Mouse (Mus musculus) megakaryocyte-erythroid progenitor cell, adult 5-6 weeks (primary cell): ENCODE measurements around the gene Trappc3. TPM values are rescaled to one million over a fixed set of nuclear protein-coding genes. Genes with fewer than 3 reads are reported as not detected.

ENCODE experiments used
- ATAC-seq: replicated peaks from 2 replicates; pipeline ENCODE4 v1.8.0; 2016; ENCODE audit warnings: mild to moderate bottlenecking, inconsistent platforms; ENCODE audit not compliant: severe bottlenecking, poor library complexity, low FRiP score, low TSS enrichment
- total RNA-seq, 2 experiments: library from RNA; stranded (forward) in 1 of 2; stranded (reverse) in 1 of 2; fragments of 200-1000, 215-1000 nt in 1 of 2; fragments of >200 nt in 1 of 2; fragmentation: Nextera tagmentation in 1 of 2; gene quantifications; 2 replicates each; pipeline ENCODE4 v1.2.3; 2014 to 2017

The Trappc3 gene
- total RNA-seq, 2 experiments from 2014 or later: 40.1 to 55.9 TPM

DNA sequence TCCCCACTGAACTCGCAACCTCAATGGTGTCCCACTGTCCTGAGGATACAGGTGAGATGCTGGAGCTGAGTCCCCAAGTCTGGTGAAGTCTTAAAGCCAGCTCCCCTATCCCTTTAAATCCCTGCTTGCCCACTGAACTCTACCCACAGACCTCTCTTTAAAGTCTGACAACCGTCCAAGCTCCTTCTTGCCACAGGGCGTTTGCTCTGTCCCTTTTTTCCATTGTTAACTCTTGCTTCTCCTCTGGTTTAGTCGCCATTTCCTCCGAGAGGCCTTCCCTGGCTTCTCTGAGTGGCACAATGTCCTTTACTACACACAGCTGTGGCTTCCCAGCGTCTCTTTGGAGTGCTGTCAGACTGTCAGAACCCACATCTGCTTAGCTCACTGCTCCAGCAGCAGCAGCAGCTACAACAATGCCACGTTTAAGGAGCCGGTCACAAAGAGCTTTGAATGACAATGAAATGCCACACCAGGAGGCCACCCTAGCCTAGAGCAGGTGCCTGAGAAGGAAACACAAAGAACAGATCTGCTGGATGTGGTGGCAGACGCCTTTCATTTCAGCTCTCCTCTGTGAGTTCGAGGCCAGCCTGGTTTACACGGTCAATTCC lies 13.8 kb upstream of the Trappc3 start:
- no peak for ATAC-seq

DNA sequence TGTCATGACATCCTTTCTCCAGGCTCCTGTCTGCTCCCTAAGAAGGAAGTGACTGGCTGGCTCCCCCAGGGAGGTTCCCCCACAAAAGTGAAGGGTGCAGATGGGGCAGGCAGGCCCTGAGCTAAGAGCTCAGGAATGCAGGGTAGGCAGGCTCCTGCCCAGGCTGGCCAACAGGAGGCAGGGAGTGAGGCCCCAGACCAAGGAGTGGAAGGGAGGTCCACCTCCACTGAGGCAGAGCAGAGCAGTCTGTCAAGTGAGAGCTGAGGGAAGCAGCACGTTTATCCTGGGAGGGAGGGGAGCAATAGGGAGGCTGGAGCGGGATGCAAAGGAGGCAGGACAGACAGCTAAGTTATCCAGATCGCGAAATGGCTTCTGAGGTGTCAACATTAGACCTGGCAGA lies 11.5 kb upstream of the Trappc3 start:
- ATAC-seq: no peak

DNA sequence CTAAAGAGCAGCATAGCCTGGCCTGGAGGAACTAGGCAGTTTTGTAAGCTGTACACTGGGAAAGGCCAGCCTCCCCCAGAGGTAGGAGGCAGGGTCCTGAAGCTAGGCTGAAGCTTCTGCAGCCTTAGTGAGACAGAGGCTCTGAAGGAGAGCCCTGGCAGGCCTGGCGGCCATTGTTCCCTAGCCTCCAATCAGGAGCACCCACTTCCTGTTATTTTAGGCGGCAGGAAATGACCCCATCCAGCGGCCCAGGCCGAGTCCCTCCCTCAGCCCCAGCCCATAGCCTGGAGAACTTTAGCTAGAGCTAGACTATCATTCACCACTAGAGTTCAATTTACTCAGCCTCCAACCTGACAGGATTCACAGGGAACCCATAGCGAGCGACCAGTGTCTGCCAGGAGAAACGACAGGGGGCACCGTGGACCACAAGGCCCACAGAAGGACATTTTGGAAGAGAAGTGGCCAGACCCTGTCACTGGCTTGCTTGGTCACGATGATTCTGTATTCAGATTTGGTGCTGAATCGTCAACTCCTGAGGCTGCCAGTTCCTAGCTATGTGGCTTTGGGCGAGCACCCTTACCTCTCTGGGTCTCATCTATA lies 10.4 kb upstream of the Trappc3 start:
- no peak for ATAC-seq

DNA sequence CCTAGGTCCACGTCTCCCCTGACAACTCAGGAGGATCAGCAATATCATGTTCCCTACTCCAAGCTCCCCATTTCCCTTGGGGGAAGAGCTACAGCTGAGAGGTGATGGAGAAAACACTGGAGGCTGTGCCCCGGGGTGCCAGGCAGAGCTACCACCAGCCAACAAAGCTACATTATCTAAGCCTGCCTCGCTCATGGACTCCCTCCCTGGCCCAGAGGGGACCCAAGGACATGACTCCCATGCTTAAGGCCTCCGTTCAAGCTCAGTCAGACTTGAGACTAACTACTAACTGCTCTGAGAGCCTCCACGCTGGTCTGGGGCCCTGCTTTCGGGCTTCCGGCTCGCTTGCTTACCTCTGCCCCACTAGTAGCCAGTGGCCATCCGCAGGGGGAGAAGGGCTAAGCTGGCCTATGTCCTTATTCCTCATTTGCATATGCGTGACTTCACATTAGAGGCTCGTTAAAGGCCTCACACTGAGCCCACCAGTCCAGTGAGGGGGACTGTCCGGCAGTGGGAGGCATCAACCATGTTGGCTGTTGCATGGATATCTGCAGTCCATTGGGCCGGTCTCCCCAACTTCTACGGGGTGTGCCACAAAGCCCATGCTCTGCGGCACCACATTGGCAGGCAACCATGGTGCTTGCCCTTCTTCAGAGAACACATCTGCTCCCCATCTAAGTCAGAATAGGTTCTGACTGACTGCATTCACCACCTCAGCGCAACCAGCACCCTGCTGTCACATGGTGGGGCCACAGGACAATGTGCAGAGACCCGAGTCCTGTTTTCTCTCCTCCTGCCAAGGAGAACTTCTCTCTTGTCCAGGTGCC lies 9.5 kb upstream of the Trappc3 start:
- ATAC-seq: no peak

DNA sequence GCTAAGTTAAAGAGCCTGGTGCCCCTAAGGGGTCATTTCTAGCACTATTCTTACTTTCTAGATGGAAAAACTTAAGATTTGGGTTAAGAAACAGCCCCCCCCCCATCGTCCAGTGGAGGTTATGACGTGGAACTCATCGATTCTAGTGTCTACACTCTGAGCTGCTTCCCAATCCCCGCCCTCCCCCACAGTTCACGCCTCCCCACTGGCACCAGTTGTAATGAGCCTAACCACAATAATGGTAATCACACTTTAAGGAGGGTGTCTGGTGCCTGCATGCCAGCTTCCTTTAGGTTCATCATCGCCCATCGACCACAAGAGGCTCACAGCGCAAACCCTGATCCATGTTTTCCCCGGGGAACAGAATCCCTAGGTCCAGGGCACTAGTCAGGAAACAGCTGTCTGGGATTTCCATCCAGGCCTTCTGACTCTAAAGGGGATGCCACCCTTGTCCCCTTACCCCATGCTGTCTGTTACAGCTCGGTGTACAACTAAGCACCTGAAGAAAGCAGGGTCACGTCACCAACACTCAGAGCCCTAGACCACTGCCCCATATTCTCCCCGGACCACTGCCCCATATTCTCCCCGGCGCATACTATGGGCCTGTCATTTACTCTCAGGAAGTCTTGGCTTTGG lies 8.4 kb upstream of the Trappc3 start:
- peak; percentile 26; the same call in 1 of the 2 replicates for ATAC-seq

DNA sequence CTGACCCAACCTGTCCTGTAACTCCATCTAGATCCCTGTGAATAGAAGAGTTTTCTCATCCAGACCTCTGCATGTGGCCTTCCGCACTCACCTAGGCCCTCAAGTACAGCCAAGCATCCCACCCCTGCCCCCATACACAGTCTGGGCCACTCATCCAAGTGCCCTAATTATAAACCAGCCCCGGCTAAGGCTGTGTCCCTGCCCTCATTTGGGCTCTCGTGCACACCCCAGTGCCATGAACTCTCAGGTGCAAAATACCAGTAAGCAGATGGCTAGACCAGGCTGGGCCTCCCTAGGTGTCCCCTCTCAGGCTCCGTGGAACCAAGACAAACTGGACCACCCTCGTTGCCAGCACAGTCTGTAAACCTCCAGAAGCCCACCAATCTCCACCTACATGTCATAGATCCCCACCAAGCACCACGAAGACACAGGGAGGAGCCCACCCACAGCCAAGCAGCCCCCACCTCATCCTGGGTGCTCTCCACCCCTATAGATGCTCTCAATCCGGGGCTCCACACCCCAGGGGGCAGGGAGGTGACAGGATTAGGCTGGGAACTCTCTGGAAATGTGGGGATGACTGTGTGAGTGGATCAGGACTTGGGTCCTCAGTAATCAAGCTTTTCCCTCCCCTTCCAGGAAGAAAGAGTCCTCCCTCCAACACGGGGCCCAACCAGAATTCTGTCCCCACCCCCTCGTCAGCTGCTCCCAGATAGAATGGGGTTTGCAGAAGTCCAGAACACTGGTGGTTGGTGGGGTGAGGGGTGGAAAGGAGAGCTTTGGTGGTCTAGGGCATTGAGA lies 7.6 kb upstream of the Trappc3 start:
- no peak for ATAC-seq

DNA sequence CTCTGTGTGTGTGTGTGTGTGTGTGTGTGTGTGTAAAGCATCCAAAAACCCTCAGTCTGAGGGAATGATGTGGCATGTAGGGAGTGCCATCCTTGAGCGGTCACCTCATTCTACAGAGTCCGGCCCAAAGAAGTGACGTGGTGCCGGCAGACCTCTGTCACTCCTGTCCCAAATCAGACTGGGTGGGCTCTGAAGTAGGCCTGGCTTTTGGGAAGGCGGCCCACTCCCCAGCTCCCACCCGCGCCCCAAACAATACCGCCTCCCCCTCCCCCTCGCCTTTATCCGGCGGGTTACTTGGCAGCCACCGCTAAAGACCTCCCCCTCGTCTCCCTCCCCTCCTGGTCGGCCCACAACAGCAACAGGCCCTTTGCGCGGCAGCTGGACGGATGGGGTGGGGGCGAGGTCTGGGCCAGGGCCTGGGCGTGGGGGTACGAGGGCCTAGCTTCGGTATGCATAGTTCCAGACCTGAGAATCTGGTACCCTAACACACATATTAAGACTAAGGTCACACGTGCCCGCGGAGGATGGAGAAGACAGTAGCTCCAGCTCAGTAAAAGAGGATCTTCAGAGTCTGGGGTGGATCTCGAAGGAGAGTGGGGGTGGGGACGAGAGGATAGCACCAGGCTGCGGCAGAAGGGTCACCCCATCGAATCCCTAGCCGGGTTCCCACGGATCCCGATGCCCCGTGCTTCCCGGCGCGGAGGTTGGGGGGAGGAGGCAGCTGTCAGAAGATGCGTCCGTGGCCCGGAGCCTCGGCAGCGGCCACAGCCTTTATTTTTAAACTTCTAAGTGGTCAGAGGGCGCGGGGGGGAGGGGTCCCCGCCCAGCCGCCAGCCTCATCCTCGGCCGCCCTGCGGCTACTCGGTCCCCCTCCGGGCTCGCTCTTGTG lies 6.8 kb upstream of the Trappc3 start:
- no peak for ATAC-seq

DNA sequence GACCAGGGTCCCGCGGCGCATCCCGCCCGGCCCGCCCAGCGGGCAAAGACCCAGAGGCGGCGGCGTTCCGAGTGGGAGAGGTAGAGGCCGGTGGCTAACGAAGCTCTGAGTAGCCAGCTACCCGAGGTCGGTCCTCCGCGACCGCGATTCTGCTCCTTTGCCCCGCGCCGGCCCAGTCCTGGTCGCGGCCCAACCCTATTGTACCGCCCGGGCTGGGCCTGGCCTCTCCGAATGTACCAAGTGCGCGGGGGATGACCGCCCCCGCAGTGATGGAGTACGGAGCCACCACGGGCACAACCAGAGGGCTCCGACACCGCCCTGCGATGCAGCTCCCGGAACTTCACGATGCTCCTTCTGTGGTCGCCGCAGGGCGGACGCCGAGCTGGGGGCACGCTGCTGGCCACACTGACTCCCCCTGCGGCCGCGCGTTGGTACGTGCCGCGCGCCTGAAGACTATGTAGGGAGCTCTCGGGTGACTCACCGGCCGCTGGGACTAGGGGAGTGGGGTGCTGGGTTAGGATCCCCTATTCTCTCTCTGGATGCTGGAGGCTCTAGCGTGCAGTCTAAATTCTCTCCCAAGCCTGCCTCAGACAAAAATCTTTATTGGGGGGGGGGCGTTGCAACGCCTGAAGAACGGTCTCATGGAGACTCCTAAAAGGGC lies 5.9 kb upstream of the Trappc3 start, which contains the start of gene Map7d1:
Gene Map7d1, minus strand, starts transcription at position 213 of the 661 bp plus-strand sequence.
- peak; percentile 61 for ATAC-seq

DNA sequence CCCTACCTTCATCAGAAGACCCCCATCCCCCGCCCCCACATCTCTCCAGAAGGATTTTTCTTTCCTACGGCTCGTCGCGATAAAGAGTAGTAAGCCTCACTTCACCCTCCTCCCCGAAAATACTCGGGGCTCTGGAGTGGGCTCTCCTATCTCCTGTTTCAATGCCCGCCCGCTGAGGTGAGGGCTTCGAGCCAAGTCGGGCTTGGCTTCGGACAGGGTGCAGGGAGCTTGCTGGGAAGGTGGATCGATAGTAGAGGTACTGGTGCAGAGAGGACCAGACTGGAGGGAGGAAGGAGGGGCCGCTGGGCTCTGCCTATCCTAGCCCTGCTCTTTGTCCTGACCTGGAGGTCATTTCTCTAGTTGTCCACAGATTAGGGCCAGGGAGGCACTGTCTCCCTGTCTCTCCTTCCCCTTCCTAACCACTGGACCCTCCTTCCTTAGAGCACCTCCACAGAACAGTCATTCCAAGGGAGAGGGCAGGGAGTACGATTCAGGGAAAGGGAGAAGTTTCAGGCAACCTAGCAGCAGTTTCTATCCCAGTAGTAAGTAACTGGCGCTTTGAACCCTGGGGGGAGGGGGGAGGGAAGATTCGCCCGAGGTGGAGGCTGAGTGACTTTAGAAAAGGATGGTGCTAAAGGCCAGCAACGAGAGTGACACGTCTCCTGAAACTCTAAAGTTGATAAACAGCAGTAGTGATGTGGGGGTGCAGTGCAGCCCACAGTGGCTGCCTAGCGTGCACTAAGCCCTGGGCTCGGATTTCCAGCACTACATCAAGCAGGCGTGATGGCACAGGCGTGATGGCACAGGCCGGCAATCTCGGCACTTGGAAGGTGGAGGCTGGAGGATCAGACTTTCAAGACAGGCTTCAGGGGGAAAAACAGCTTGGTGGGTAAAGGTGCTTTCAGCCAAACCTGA lies 4.9 kb upstream of the Trappc3 start:
- ATAC-seq: 0 out of 2 replicates have a peak, but pooled peaks have one; percentile 11

DNA sequence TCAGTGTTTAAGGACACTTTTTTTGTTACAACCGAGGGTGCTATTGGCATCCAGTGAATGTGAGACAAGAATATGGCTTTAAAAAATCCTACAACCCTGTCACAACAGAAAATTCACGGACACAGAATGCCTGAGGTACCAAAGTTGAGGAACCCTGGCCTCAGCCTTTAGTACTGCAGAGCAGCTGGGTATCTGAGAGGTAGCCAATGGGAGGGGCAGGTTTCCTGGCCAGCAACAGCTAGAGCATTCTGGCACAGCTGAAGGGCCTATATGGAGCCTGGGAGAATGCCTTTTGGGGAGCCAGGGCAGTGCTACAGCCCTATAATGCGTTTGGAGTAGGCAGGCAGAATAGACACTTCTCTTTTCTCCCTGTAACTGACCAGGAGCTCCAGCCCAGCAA lies 3.1 kb upstream of the Trappc3 start:
- no peak for ATAC-seq

DNA sequence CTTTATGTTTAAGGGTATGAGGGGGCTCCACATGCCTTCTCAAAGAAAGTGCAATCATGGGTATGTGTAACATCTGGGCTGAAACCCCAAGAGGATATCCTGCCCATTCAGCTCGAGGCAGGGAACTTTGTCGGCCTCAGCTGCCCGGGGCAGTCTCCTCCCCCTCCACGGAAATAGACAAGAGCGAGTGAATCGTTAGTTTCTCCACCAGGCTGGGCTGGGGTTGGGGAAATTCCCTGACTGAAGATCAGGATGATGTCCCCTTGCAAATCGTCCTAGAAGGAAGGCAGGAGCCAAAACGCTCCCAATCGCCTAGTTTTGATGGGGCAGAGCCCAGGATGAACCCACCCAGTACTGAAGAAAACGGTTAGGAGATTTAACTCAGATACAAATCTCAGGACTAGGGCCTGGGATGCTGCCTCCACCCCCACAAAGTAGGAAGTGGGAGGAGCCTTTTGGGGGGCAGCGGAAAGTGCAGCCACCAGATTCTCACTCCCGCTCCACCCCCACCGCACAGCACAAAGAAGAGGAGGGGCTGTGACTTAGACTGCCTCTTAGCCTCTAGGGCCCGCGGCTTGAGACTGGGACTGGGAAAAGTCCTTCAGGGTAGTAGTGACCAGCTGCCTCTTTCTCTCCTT lies 2.5 kb upstream of the Trappc3 start:
- ATAC-seq: no peak

DNA sequence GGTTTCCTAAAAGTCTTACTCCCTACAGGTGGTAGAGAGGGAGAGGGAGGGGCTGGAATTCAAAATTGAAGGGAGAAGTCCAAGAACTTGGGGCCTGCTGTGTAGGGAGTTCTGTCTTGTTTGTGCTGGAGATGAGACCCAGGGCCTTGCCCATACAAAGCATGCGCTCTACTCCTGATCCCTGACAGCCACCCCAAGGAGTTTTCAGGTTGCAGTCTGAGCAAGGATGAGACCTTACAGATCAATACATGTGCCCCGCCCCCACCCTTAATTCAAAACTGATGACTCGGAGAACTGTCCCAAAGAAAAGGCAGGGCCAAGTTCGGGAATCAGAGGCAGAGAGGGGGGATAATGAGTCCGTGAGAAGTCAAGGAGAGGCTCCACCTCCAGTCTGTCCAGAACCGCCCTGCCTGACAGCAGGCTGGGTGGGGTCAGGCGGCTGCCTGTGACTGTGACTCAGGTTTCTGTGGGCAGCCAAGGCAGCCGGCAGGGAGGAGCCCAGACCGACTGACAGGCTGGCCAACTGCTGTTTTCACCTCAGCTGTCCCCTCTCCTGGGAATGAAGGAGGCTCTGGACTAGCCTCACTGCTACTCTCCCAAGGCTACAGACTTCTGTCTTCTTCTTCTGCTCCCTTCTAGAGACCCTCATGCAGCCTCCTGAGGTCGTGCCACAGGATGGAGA lies 1.5 kb upstream of the Trappc3 start:
- ATAC-seq: peak; percentile 62

DNA sequence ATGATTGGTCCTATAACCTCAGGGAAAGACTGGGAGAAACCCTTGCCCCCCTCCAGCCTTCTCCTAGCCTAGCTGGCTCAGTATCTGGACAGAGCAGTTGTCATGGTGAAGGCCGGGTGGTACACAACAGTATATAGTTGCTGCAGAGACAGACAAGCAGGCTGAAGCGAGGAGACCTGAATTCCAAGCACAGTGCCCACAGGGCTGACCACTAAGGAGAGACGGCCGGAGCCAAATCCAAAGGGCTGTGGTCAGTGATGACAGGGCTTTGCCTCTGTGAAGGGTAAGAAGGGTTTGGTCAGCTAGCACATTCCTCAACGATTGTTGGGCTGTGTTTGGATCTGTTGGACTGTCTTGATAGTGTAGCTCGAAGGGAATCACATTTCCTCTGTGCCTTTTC lies 859 bp upstream of the Trappc3 start:
- ATAC-seq: no peak

DNA sequence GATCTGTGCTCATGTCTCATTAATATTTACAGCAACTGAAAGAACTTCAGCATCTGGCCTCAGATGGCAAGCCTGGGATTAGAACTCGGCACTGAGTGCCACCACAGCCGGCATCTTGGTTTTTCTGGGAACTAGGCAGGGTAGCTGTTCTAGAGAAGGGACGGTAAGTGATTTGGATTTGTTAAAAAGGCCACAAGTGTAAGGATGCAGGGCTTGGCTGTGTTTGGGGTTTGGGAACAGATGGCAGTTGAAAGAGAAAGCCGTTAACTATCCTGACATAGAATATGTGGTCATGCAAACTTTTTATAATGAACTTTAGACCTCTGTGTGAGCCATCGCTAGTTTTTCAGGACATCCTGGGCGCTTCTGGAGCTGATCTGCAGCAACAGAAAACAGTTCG lies 450 bp upstream of the Trappc3 start:
- ATAC-seq: no peak

DNA sequence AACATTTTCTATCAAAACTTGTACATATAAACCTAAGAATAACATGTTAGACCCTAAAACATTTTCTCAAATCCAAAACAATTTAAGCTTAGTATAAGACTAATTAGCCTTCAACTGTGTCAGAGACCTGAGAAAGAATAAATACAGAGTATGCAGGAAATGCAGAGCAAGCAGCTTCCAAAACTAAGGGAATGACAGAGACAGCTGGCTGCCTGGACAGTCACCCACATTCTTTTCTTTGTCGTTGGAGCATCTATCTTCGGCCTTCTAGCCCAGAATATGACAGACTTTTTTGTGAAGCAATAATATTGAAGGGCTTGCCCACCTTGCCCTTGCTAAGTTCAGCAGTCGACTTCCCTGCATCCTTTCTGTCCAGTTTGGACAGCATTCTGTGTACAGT lies 7.2 kb downstream of the Trappc3 start:
- no peak for ATAC-seq

DNA sequence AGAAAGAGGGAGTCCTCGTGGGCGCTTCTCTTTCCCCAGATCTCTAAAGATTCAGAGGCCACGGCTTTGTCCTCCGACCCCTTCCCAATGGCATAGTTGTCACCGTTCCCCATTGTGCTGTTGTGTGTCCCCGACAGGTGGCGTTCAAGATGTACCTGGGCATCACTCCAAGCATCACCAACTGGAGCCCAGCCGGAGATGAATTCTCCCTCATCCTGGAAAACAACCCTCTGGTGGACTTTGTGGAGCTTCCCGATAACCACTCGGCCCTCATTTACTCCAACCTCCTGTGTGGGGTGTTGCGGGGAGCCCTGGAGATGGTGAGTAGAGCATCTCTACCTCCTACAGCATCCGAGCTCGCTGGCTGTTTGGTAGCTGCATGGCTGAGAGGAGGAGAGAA lies 11.6 kb downstream of the Trappc3 start:
- no peak for ATAC-seq
